Mouse (Mus musculus): ENCODE measurements around the gene Rbfox2.

GRCm38 (mm10) chr15:77186096-77186495 lies 120.7 kb downstream of the Rbfox2 start:
- TF ChIP-seq CTCF (IDR thresholded peaks at IDR 0.05; ENCODE audit: extremely low read depth, insufficient read length, insufficient replicate concordance, low read depth, low read length) (no peak), POLR2A (IDR thresholded peaks at IDR 0.05; ENCODE audit: low read depth, low read length) (no peak)

Data from small intestine, adult 2 months (tissue).